Mouse (Mus musculus) ovary, postnatal 14 days (tissue): ENCODE results near the gene Cyp2u1.
A peak's percentile ranks its signal among the peaks of the same experiment; 100 is the strongest.

Experiments
- DNase-seq: peaks from one replicate; pipeline ENCODE4 v3.0.0; 2022; ENCODE audit warnings: low spot score

The Cyp2u1 gene

GRCm38 (mm10) chr3:131303320-131303714 is 290 bp upstream of the Cyp2u1 start:
- no peak for DNase-seq

- no peak for DNase-seq
Measured at GRCm38 (mm10) chr3:131299908-131300307, 3.1 kb downstream of the Cyp2u1 start.

- no peak for DNase-seq
Measured at GRCm38 (mm10) chr3:131299078-131299477, 3.9 kb downstream of the Cyp2u1 start.

DNA sequence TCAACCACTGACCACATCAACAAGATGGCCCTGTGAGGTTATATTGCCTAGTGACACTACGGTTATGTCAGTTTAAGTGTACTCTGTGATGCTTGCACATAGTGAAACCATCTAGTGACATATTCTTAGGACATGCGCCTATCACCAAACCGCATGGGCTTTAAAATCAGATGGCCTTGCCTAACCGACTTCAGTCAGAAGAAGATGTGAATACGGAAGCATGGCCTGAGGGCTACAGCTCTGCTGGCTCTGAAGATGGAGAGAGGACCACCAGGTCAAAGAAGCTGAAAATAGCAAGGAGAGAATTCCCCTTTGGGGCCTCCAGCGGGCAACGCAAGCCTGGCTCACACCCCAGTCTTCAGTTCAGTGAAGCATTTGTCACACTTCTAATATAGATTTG is 6.1 kb downstream of the Cyp2u1 start:
- DNase-seq, result no peak

DNA sequence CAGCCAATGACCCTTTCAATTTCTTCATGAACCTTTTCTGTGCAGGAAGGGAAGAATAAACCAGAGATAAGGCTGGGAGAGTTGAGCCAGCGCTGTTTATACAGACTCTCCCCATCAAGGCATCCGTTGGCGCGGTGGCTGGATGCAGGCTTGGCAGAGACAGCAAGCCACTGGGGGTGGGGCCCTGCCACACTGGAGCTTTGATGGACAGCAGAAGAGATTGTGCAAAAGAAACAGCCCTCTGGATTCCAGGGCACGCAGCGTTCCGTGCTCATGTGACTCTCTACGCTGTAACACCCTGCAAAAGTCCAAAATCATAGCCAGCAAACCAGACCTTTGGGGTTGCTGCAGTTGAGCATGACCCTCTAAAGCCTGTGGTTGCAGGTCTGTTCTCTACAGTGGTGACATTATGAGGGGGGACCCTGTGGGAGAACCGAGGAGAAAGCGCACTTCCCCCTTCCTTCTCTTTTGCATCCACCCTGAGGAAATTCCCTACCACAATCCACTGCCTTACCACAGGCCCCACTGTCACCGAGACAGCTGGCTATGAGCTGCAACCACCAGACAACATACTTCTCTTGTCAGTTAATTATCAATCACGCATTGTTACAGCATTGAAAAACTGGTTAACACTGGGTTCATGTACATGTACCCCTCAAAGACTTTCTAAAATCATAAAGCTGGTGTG is 7.4 kb downstream of the Cyp2u1 start:
- no peak for DNase-seq

DNA sequence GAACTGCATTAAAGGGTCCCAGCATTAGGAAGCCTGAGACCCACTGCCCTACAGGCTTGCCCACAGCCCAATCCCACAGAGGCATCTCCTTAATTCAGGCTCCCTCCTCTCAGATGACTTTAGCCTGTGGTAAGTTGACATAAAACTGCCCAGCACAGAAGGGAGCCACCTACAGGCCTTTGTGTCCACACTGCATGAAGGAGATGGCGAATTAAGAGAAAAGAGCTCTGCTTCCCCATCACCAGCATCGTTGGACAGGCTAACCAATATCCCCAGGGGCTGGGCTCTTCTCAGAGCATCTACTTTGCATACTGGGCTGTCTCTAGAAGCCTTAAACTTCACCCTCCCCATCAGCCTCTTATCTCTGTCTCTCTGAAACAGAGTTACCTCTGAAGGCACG is 8.5 kb downstream of the Cyp2u1 start:
- no peak for DNase-seq

- no peak for DNase-seq
Measured at GRCm38 (mm10) chr3:131292959-131293358, 10.1 kb downstream of the Cyp2u1 start.

- no peak for DNase-seq
Measured at GRCm38 (mm10) chr3:131292349-131292748, 10.7 kb downstream of the Cyp2u1 start.

- DNase-seq, result no peak
Measured at GRCm38 (mm10) chr3:131291890-131292289, 11.1 kb downstream of the Cyp2u1 start.

GRCm38 (mm10) chr3:131274151-131274550 is 28.9 kb downstream of the Cyp2u1 start:
- DNase-seq, result no peak

DNA sequence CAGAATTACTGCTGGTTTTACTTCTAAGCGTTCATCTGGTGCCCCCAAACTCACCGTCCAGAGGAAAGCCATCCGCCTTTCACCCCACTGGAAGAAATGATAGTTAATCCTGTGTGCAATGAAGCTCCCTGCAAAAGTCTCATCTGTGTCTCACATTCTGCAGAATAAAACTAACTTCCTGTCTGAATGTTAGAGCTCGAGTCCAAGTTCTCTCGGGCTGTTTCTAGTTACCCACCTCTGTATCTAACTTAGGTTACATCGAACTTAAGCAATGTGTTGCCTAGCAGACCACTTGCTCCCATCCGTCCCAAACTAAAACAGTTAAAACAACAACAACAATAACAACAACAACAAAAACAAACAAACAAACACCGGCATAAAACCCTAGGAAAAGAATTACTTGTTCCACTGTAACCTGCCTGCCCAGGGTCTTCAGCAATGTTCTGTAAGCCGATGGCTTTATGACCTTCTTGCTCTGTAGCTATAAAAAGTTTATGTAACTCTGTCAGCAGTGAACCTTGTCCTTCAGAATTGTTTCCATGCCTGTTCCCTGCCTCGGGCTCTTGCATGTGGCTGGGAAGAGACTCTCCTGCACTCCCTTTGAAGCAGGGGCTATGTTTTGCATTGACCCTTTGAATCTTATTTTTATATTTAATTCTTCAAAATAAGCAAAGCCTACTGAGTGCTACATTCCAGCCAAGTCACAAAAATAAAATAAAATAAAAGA is 30.5 kb downstream of the Cyp2u1 start:
- no peak for DNase-seq

DNA sequence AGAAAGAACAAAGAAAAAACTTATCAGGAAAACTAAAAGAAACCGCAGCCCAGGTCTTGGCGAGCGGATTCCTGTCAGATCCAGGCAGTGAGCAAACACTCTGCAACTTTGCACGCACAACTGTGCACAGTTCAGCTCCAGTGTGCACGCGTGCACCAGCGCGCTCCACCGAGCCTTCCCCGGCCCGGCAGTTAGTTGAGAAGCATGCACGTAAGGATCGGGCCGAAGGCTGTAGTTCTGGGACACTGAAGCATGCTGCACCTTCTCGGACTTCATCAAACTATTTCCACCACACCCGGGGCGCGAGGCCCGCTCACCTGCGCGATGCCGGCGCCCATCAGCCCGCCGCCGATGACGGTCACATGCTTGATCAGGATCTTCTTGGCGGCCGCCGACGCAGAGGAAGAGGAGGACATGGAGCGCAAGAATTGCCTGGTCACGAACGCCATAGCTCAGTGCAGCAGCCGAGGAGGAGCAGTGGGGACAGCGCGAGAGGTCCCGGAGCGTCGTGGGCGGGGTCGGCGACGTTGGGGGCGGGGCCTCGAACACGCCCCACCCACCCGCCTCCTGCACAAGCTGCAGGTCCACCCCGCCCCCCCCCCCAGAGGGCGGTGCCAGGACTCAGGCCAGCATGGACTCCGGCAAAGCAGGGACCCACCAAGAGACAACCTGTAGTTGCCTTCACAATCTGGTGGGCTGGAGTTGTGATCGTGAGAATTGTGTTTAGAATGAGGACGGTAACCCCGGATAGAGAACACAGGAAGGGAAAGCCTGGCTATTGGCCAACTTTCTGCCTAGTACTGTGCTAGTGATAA is 31.3 kb downstream of the Cyp2u1 start, which contains the start of gene Hadh:
Hadh (minus strand) TSS at position 543 of the 815 bp plus-strand sequence.
- DNase-seq, result peak; percentile 78

DNA sequence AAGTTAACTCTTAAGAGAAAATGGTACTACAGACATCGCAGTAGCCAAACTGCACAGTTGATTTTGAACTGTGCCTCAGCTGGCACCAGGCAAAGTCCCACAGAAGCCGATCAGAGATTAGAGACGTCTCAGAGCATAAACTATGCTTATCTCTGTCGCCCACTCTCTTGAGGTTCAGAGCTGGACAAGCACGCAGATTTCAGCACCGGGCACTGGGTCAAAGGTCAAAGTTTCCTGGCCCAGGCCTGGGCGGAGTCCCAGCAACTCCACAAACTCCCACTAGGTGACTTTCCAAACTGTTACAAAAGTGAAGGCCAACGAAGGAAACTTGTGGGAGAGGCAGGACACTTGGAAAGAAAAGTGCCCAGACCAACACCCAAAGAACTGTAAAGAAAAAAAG is 31.9 kb downstream of the Cyp2u1 start:
- peak; percentile 46 for DNase-seq

DNA sequence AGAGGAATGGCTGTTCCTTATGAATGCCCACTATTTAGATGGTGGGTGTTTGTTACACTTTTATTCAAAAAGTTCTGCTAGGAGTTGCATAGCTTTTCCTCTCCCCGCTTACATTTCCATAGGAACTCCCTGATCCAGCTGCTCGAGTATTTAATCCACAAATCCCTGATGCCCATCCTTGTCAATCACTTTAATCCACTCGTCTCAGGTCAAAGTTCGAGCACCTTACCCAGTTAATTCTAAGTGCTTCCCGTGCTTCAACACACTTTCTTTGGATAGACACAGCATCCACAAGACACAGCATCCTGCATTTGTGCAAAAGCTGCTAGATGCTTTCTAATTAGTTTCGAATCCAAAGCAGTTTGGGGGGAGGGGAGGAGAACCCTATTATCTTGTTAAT is 32.6 kb downstream of the Cyp2u1 start:
- no peak for DNase-seq

DNA sequence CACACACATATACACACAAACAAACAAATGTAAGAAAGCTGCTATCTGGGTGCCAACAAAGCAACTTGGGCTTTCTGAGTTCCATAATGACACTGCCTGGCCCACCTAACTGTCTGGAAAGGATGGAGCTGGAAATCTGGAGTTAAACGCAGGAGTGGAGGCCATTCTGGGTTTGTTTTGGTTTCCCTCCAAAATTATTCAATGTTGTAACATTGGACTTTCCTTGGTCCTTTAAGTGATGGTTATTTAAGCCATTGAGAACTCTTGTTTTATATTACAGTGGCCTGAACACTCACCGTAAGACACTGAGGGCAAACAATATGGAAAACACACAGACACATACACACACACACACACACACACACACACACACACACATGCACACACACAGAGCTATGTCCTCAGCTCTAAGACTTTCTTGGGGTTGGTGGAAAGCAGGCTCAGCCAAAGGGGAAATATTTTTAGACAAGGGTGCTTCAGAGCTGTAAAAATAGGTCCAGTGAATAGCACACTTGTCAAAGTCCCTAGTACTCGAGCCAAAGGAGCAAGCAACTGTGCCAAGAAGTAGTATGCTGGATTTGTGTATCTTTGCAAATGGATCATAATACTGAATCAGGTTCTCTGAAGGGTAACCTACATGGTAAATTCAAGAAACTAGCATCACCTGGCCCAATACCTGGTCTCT is 36.5 kb downstream of the Cyp2u1 start:
- no peak for DNase-seq

- DNase-seq, result no peak
Measured at GRCm38 (mm10) chr3:131265516-131265915, 37.5 kb downstream of the Cyp2u1 start.

GRCm38 (mm10) chr3:131263766-131264486 is 39.1 kb downstream of the Cyp2u1 start:
- DNase-seq, result no peak

DNA sequence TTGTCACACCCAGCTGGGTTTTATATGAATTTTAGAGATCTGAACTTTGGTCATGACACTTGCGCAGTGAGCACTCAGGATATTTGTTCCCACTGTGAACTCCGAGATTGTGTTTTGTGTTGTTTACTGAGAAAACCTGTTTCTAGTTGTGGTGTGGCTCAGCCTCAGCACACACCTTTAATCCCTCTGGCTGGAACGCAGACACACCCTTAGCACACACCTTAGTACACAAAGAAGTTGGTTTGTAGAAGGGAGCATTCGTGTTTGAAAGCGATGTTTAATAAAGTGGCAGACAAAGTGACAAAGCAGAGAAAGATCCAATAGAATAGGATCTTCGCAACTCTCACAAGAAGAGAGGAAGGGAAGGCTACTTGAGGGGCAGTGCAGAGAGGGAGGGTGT is 42.6 kb downstream of the Cyp2u1 start:
- DNase-seq, result no peak

DNA sequence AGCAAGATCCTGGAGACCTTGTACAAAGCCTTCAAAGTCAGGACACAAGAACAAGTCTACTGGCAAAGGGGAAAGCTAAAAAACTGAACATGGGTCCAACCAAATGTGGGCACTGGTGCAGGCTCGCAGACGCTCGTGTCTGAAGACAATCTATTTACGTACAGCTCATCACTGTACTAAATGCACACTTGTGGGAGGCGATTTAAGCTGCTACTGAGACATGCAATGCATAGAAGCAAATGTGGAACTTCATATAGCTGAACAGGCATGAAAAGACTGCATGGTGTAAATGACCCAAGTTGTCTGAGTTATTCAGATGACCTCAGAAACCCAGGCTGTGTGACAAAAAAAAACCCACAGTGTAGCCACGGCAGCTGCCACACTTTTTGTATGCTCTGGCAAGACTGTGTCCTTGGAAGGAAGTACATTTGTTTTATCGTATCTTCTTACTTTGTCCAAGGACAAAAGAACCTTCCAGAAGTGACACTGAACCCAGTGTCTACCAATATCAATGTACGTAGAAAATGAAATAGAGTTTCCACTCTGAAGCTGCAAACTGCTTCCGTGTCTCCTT is 43.5 kb downstream of the Cyp2u1 start:
- no peak for DNase-seq

DNA sequence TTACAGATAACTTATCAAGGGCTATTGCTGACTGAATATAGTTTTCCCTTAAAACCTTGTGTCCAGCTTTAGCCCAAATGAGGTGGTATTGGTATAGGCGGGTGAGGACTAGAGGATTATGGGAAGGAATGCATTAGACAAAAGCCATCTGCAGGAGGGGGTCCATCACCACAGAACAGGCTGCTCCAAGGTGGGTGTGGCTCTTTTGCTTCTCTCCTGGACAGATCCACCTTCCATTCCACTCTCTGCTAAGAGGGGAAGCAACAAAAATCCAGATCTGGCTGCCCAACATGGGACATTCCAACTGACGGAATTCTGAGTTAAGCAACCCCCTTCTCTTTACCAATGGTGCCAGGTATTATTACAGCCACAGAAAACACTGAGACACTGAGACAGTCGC is 44.1 kb downstream of the Cyp2u1 start:
- no peak for DNase-seq

- DNase-seq, result no peak
Measured at GRCm38 (mm10) chr3:131255399-131255981, 47.5 kb downstream of the Cyp2u1 start.
